Comparison of ENCODE assay signal across 14 mouse cellular contexts in genomic region chr3:89876469-89876868, GRCm38 (mm10).
"Had no signal": no experiment of that assay in that cellular context is flagged by ENCODE, and none has a peak within 500 bp of the region (broad histone marks: within the 10 kb centered on the region; RNA-seq: fewer than 3 reads in every experiment).

No protein-coding gene starts in this region.

- H3K27ac ChIP-seq: kidney, postnatal 0 days; liver, embryonic 14.5 days had no signal

- H3K4me2 ChIP-seq: midbrain, embryonic 11.5 days had no signal

- H3K4me3 ChIP-seq: megakaryocyte, embryonic 14.5 days had no signal

- DNase-seq: kidney, adult 8-10 months; kidney, postnatal 36 days; lung, adult 2 months; lung, postnatal 4 days; right cerebral cortex, adult 18-20 months; right cerebral cortex, postnatal 25 days had no signal

- H3K9ac ChIP-seq: liver, embryonic 14.5 days had no signal

- ATAC-seq: hindbrain, embryonic 16.5 days; intestine, postnatal 0 days; lung, postnatal 0 days; midbrain, embryonic 16.5 days had no signal
